Mouse (Mus musculus) erythroblast, embryonic 14.5 days (primary cell): ENCODE results near the gene Fgfr2.

ENCODE experiments used
- GATA1 ChIP-seq: IDR thresholded peaks from 2 replicates; pipeline ENCODE4 v1.6.1; 2012; ENCODE audit warnings: low read length, inconsistent platforms, mixed read lengths
- TAL1 ChIP-seq: IDR thresholded peaks from 3 replicates; pipeline ENCODE4 v1.6.1; 2012; ENCODE audit warnings: low read length, inconsistent platforms, mixed read lengths

GRCm38 (mm10) chr7:133037217-133037616 is 85.9 kb downstream of the Fgfr2 start:
- no peak for TF ChIP-seq GATA1
- no peak for TF ChIP-seq TAL1
